Mouse (Mus musculus) neural tube, embryonic 11.5 days (tissue): ENCODE measurements around the gene Sik2. TPM values are rescaled to one million over a fixed set of nuclear protein-coding genes. Genes with fewer than 3 reads are reported as not detected.

ENCODE experiments used
- ATAC-seq: fragments of 200-750 bp; cut with Nextera tagmentation; 2 replicates; pipeline ENCODE4 v1.8.0; 2017; ENCODE audit warnings: moderate number of reproducible peaks, mild to moderate bottlenecking, moderate TSS enrichment, moderate library complexity; ENCODE audit not compliant: insufficient read depth, low FRiP score, low TSS enrichment
- DNase-seq: peaks from one replicate; pipeline ENCODE4 v3.0.0-alpha.2; 2015; ENCODE audit warnings: low spot score
- H3K27ac ChIP-seq: fragments of 300-500 bp; sonication (generic); 2 replicates; pipeline ENCODE4 v1.5.1; 2014; ENCODE audit warnings: low read depth, mild to moderate bottlenecking, low read length
- H3K27me3 ChIP-seq: fragments of 300-500 bp; sonication (generic); 2 replicates; pipeline ENCODE4 v1.6.1; 2014; ENCODE audit warnings: mild to moderate bottlenecking, low read length, mixed read lengths; ENCODE audit not compliant: control insufficient read depth, insufficient read depth
- H3K36me3 ChIP-seq: fragments of 300-500 bp; sonication (generic); 2 replicates; pipeline ENCODE4 v1.6.1; 2014; ENCODE audit warnings: mild to moderate bottlenecking, low read length, moderate library complexity, mixed read lengths; ENCODE audit not compliant: control insufficient read depth, insufficient read depth
- H3K4me1 ChIP-seq: fragments of 300-500 bp; sonication (generic); 2 replicates; pipeline ENCODE4 v1.6.1; 2014; ENCODE audit warnings: low read length, mixed read lengths; ENCODE audit not compliant: control insufficient read depth, insufficient read depth
- H3K4me2 ChIP-seq: fragments of 300-500 bp; sonication (generic); 2 replicates; pipeline ENCODE4 v1.6.1; 2014; ENCODE audit warnings: low read depth, mild to moderate bottlenecking, moderate library complexity
- H3K4me3 ChIP-seq: fragments of 300-500 bp; sonication (generic); 2 replicates; pipeline ENCODE4 v1.5.1; 2014; ENCODE audit warnings: low read depth, low read length
- H3K9ac ChIP-seq: fragments of 300-500 bp; sonication (generic); 2 replicates; pipeline ENCODE4 v1.6.1; 2014; ENCODE audit warnings: mild to moderate bottlenecking, low read length
- H3K9me3 ChIP-seq: fragments of 300-500 bp; sonication (generic); 2 replicates; pipeline ENCODE4 v1.6.1; 2016; ENCODE audit warnings: low read length; ENCODE audit not compliant: control insufficient read depth
- WGBS: fragments of 180-500 bp; shearing (Covaris S2); extraction: QIAGEN DNeasy Blood & Tissue Kit; methylation state at CpG from one replicate; pipeline ENCODE4 v1.1.7; 2014; 5-methylcytosine and 5-hydroxymethylcytosine counted together
- polyA plus RNA-seq: library from polyadenylated mRNA; unstranded; fragments of >200 nt; fragmentation: Nextera tagmentation; extraction: Ambion mirVana; gene quantifications from 2 replicates; pipeline ENCODE4 v1.2.1, GENCODE M21; 2014

The Sik2 gene
- polyA plus RNA-seq, 1 experiment from 2014 or later, result 12.4 TPM

GRCm38 (mm10) chr9:50874031-50874430, 134.8 kb downstream of the Sik2 start:
- H3K36me3 ChIP-seq, result peaks cover 17% of the 10 kb centered on the region
- no peaks in the 10 kb centered on the region for H3K27me3 ChIP-seq
- no peak overlapping the region for H3K27ac ChIP-seq
- H3K4me2 ChIP-seq, result no peak overlapping the region
- H3K9me3 ChIP-seq, result no peaks in the 10 kb centered on the region
- H3K9ac ChIP-seq, result no peak overlapping the region
- no peaks in the 10 kb centered on the region for H3K4me1 ChIP-seq
- DNase-seq (no peak), ATAC-seq (no peak)
- 96% methylated on average over 6 of the region's 6 CpGs for WGBS
- H3K4me3 ChIP-seq, result no peak overlapping the region

GRCm38 (mm10) chr9:50873210-50873609, 135.7 kb downstream of the Sik2 start:
- H3K9ac ChIP-seq, result no peak overlapping the region
- ATAC-seq (no peak), DNase-seq (no peak)
- 95% methylated on average over 9 of the region's 9 CpGs for WGBS
- no peaks in the 10 kb centered on the region for H3K27me3 ChIP-seq
- H3K27ac ChIP-seq, result no peak overlapping the region
- H3K36me3 ChIP-seq, result peaks cover 17% of the 10 kb centered on the region
- no peak overlapping the region for H3K4me2 ChIP-seq
- no peak overlapping the region for H3K4me3 ChIP-seq
- no peaks in the 10 kb centered on the region for H3K4me1 ChIP-seq
- H3K9me3 ChIP-seq, result no peaks in the 10 kb centered on the region

- no peaks in the 10 kb centered on the region for H3K27me3 ChIP-seq
- H3K9ac ChIP-seq, result no peak overlapping the region
- H3K4me3 ChIP-seq, result no peak overlapping the region
- H3K9me3 ChIP-seq, result no peaks in the 10 kb centered on the region
- 86% methylated on average over 2 of the region's 2 CpGs for WGBS
- H3K36me3 ChIP-seq, result peaks cover 21% of the 10 kb centered on the region
- no peak for ATAC-seq
- H3K27ac ChIP-seq, result no peak overlapping the region
- H3K4me2 ChIP-seq, result no peak overlapping the region
- no peak for DNase-seq
- H3K4me1 ChIP-seq, result no peaks in the 10 kb centered on the region
Observed at GRCm38 (mm10) chr9:50868182-50868581, 140.7 kb downstream of the Sik2 start.

- H3K4me1 ChIP-seq, result no peaks in the 10 kb centered on the region
- no peaks in the 10 kb centered on the region for H3K27me3 ChIP-seq
- no peaks in the 10 kb centered on the region for H3K9me3 ChIP-seq
- H3K36me3 ChIP-seq, result peaks cover 25% of the 10 kb centered on the region
- no peak overlapping the region for H3K27ac ChIP-seq
- DNase-seq (no peak), ATAC-seq (no peak)
- no peak overlapping the region for H3K4me3 ChIP-seq
- WGBS, result 97% methylated on average over 6 of the region's 6 CpGs
- H3K4me2 ChIP-seq, result no peak overlapping the region
- H3K9ac ChIP-seq, result no peak overlapping the region
Observed at GRCm38 (mm10) chr9:50867015-50867414, 141.9 kb downstream of the Sik2 start.

- Histone ChIP-seq H3K36me3 (peaks cover 27% of the 10 kb centered on the region), H3K4me3 (no peak overlapping the region), H3K27ac (no peak overlapping the region), H3K9ac (no peak overlapping the region), H3K27me3 (no peaks in the 10 kb centered on the region), H3K4me2 (no peak overlapping the region), H3K4me1 (no peaks in the 10 kb centered on the region), H3K9me3 (no peaks in the 10 kb centered on the region)
- ATAC-seq, result no peak
- 83% methylated on average over 8 of the region's 8 CpGs for WGBS
- DNase-seq, result no peak
Observed at GRCm38 (mm10) chr9:50865803-50866202, 143.1 kb downstream of the Sik2 start.

GRCm38 (mm10) chr9:50864877-50865276, 144.0 kb downstream of the Sik2 start:
- 94% methylated on average over 5 of the region's 5 CpGs for WGBS
- Histone ChIP-seq H3K4me1 (no peaks in the 10 kb centered on the region), H3K27ac (no peak overlapping the region), H3K9me3 (no peaks in the 10 kb centered on the region), H3K9ac (no peak overlapping the region), H3K4me3 (no peak overlapping the region), H3K36me3 (peaks cover 29% of the 10 kb centered on the region), H3K27me3 (no peaks in the 10 kb centered on the region), H3K4me2 (no peak overlapping the region)
- no peak for ATAC-seq
- DNase-seq, result no peak

- no peaks in the 10 kb centered on the region for H3K27me3 ChIP-seq
- H3K4me3 ChIP-seq, result no peak overlapping the region
- no peak overlapping the region for H3K27ac ChIP-seq
- no peak for ATAC-seq
- H3K9me3 ChIP-seq, result no peaks in the 10 kb centered on the region
- WGBS, result 92% methylated on average over 4 of the region's 4 CpGs
- H3K36me3 ChIP-seq, result peaks cover 29% of the 10 kb centered on the region
- H3K9ac ChIP-seq, result no peak overlapping the region
- DNase-seq, result no peak
- no peak overlapping the region for H3K4me2 ChIP-seq
- H3K4me1 ChIP-seq, result no peaks in the 10 kb centered on the region
Observed at GRCm38 (mm10) chr9:50863824-50864223, 145.0 kb downstream of the Sik2 start.

GRCm38 (mm10) chr9:50861119-50861839, 147.6 kb downstream of the Sik2 start:
- DNase-seq (no peak), ATAC-seq (no peak)
- H3K4me1 ChIP-seq, result peaks cover 6% of the 10 kb centered on the region; the same call in 1 of the 2 replicates
- H3K9ac ChIP-seq, result no peak overlapping the region
- no peak overlapping the region for H3K4me3 ChIP-seq
- no peak overlapping the region for H3K4me2 ChIP-seq
- H3K27me3 ChIP-seq, result no peaks in the 10 kb centered on the region
- WGBS, result 95% methylated on average over 18 of the region's 18 CpGs
- H3K27ac ChIP-seq, result no peak overlapping the region
- no peaks in the 10 kb centered on the region for H3K9me3 ChIP-seq
- H3K36me3 ChIP-seq, result peaks cover 16% of the 10 kb centered on the region

GRCm38 (mm10) chr9:50858681-50859080, 150.2 kb downstream of the Sik2 start:
- 90% methylated on average over 6 of the region's 6 CpGs for WGBS
- Histone ChIP-seq H3K36me3 (peaks cover 13% of the 10 kb centered on the region), H3K9ac (no peak overlapping the region), H3K27ac (no peak overlapping the region), H3K9me3 (no peaks in the 10 kb centered on the region), H3K4me3 (no peak overlapping the region), H3K27me3 (no peaks in the 10 kb centered on the region), H3K4me2 (no peak overlapping the region), H3K4me1 (peaks cover 10% of the 10 kb centered on the region)
- ATAC-seq (no peak), DNase-seq (no peak)
